Mouse (Mus musculus): ENCODE data around the gene Xpr1. TPM values are rescaled to one million over a fixed set of nuclear protein-coding genes. Genes with fewer than 3 reads are reported as not detected.

The Xpr1 gene
- polyA plus RNA-seq (2015; fragmentation: Nextera tagmentation; extraction: Ambion mirVana): 71.2 TPM in 2 replicates

- Histone ChIP-seq H3K4me1 (peaks cover 26% of the 10 kb centered on the region), H3K9ac (replicated peaks) (peak within 1 kb of the TSS; percentile 96), H3K36me3 (no peaks in the 10 kb centered on the region), H3K4me2 (replicated peaks) (peak within 1 kb of the TSS; percentile 45), H3K9me3 (no peaks in the 10 kb centered on the region), H3K27me3 (no peaks in the 10 kb centered on the region), H3K4me3 (peak within 1 kb of the TSS; percentile 98), H3K27ac (replicated peaks) (peak within 1 kb of the TSS; percentile 97)
- peak; percentile 93 for ATAC-seq (replicated peaks)
- WGBS: under 1% methylated on average over 69 of the region's 82 CpGs
Measured at GRCm38 (mm10) chr1:155416701-155417677, at the start of gene Xpr1. Gene Xpr1, minus strand, starts transcription at chr1:155417415.

GRCm38 (mm10) chr1:155463442-155463841, 46.2 kb upstream of the Xpr1 start:
- Histone ChIP-seq H3K27ac (replicated peaks) (no peak overlapping the region), H3K9ac (replicated peaks) (no peak overlapping the region), H3K4me3 (no peak overlapping the region), H3K4me2 (replicated peaks) (no peak overlapping the region), H3K36me3 (no peaks in the 10 kb centered on the region), H3K27me3 (no peaks in the 10 kb centered on the region), H3K4me1 (peaks cover 6% of the 10 kb centered on the region; the same call in 1 of the 2 replicates), H3K9me3 (no peaks in the 10 kb centered on the region)
- WGBS: 4% methylated on average over 10 of the region's 10 CpGs
- ATAC-seq (replicated peaks): no peak

GRCm38 (mm10) chr1:155462582-155462981, 45.4 kb upstream of the Xpr1 start:
- no peaks in the 10 kb centered on the region for H3K9me3 ChIP-seq
- H3K27me3 ChIP-seq: no peaks in the 10 kb centered on the region
- no peak overlapping the region for H3K27ac ChIP-seq (replicated peaks)
- no peak overlapping the region for H3K4me3 ChIP-seq
- ATAC-seq (replicated peaks): no peak
- 64% methylated on average over 5 of the region's 5 CpGs for WGBS
- no peaks in the 10 kb centered on the region for H3K36me3 ChIP-seq
- H3K4me2 ChIP-seq (replicated peaks): no peak overlapping the region
- no peak overlapping the region for H3K9ac ChIP-seq (replicated peaks)
- H3K4me1 ChIP-seq: peaks cover 6% of the 10 kb centered on the region; the same call in 1 of the 2 replicates

GRCm38 (mm10) chr1:155457532-155457931, 40.3 kb upstream of the Xpr1 start:
- H3K4me2 ChIP-seq (replicated peaks): no peak overlapping the region
- H3K36me3 ChIP-seq: no peaks in the 10 kb centered on the region
- ATAC-seq (replicated peaks): no peak
- peaks cover 3% of the 10 kb centered on the region; the same call in 1 of the 2 replicates for H3K4me1 ChIP-seq
- H3K4me3 ChIP-seq: no peak overlapping the region
- H3K9ac ChIP-seq (replicated peaks): no peak overlapping the region
- H3K27me3 ChIP-seq: no peaks in the 10 kb centered on the region
- no peaks in the 10 kb centered on the region for H3K9me3 ChIP-seq
- 87% methylated on average over 7 of the region's 7 CpGs for WGBS
- H3K27ac ChIP-seq (replicated peaks): no peak overlapping the region

GRCm38 (mm10) chr1:155453180-155453579, 36.0 kb upstream of the Xpr1 start:
- Histone ChIP-seq H3K27ac (replicated peaks) (no peak overlapping the region), H3K9ac (replicated peaks) (no peak overlapping the region), H3K27me3 (no peaks in the 10 kb centered on the region), H3K36me3 (no peaks in the 10 kb centered on the region), H3K4me1 (peaks cover 15% of the 10 kb centered on the region), H3K4me2 (replicated peaks) (no peak overlapping the region), H3K9me3 (no peaks in the 10 kb centered on the region), H3K4me3 (no peak overlapping the region)
- no peak for ATAC-seq (replicated peaks)
- WGBS: 84% methylated on average over 8 of the region's 8 CpGs

GRCm38 (mm10) chr1:155448932-155449331, 31.7 kb upstream of the Xpr1 start:
- 64% methylated on average over 2 of the region's 2 CpGs for WGBS
- Histone ChIP-seq H3K4me2 (replicated peaks) (no peak overlapping the region), H3K4me3 (no peak overlapping the region), H3K27me3 (no peaks in the 10 kb centered on the region), H3K4me1 (peaks cover 15% of the 10 kb centered on the region), H3K27ac (replicated peaks) (0 out of 2 replicates have a peak overlapping the region, but pooled peaks have one; percentile 6), H3K36me3 (no peaks in the 10 kb centered on the region), H3K9me3 (no peaks in the 10 kb centered on the region), H3K9ac (replicated peaks) (no peak overlapping the region)
- ATAC-seq (replicated peaks): 0 out of 2 replicates have a peak, but pooled peaks have one; percentile 16

- WGBS: 78% methylated on average over 6 of the region's 6 CpGs
- no peak for ATAC-seq (replicated peaks)
- Histone ChIP-seq H3K4me2 (replicated peaks) (no peak overlapping the region), H3K9me3 (no peaks in the 10 kb centered on the region), H3K4me1 (peaks cover 15% of the 10 kb centered on the region), H3K27me3 (no peaks in the 10 kb centered on the region), H3K36me3 (no peaks in the 10 kb centered on the region), H3K9ac (replicated peaks) (no peak overlapping the region), H3K4me3 (no peak overlapping the region), H3K27ac (replicated peaks) (no peak overlapping the region)
Measured at GRCm38 (mm10) chr1:155447277-155447676, 30.1 kb upstream of the Xpr1 start.

- Histone ChIP-seq H3K9me3 (no peaks in the 10 kb centered on the region), H3K4me2 (replicated peaks) (no peak overlapping the region), H3K4me1 (no peaks in the 10 kb centered on the region), H3K4me3 (no peak overlapping the region), H3K36me3 (no peaks in the 10 kb centered on the region), H3K27me3 (no peaks in the 10 kb centered on the region), H3K27ac (replicated peaks) (peak overlapping the region; percentile 57; the same call in 1 of the 2 replicates), H3K9ac (replicated peaks) (no peak overlapping the region)
- WGBS: 71% methylated on average over 4 of the region's 4 CpGs
- no peak for ATAC-seq (replicated peaks)
Measured at GRCm38 (mm10) chr1:155443115-155443514, 25.9 kb upstream of the Xpr1 start.

GRCm38 (mm10) chr1:155442521-155443001, 25.3 kb upstream of the Xpr1 start:
- H3K4me1 ChIP-seq: no peaks in the 10 kb centered on the region
- no peaks in the 10 kb centered on the region for H3K27me3 ChIP-seq
- no peak overlapping the region for H3K4me2 ChIP-seq (replicated peaks)
- 56% methylated on average over 13 of the region's 13 CpGs for WGBS
- no peak overlapping the region for H3K9ac ChIP-seq (replicated peaks)
- H3K27ac ChIP-seq (replicated peaks): peak overlapping the region; percentile 57
- no peaks in the 10 kb centered on the region for H3K36me3 ChIP-seq
- no peak for ATAC-seq (replicated peaks)
- no peak overlapping the region for H3K4me3 ChIP-seq
- H3K9me3 ChIP-seq: no peaks in the 10 kb centered on the region

- H3K27ac ChIP-seq (replicated peaks): no peak overlapping the region
- H3K27me3 ChIP-seq: no peaks in the 10 kb centered on the region
- no peak overlapping the region for H3K9ac ChIP-seq (replicated peaks)
- no peaks in the 10 kb centered on the region for H3K36me3 ChIP-seq
- H3K4me3 ChIP-seq: no peak overlapping the region
- H3K4me1 ChIP-seq: no peaks in the 10 kb centered on the region
- ATAC-seq (replicated peaks): no peak
- H3K4me2 ChIP-seq (replicated peaks): no peak overlapping the region
- no peaks in the 10 kb centered on the region for H3K9me3 ChIP-seq
- WGBS: 63% methylated on average over 7 of the region's 7 CpGs
Measured at GRCm38 (mm10) chr1:155439551-155439950, 22.3 kb upstream of the Xpr1 start.

- H3K9ac ChIP-seq (replicated peaks): no peak overlapping the region
- H3K27ac ChIP-seq (replicated peaks): no peak overlapping the region
- H3K9me3 ChIP-seq: no peaks in the 10 kb centered on the region
- no peaks in the 10 kb centered on the region for H3K4me1 ChIP-seq
- no peaks in the 10 kb centered on the region for H3K36me3 ChIP-seq
- H3K4me3 ChIP-seq: no peak overlapping the region
- no peaks in the 10 kb centered on the region for H3K27me3 ChIP-seq
- no peak overlapping the region for H3K4me2 ChIP-seq (replicated peaks)
- WGBS: 61% methylated on average over 3 of the region's 3 CpGs
- ATAC-seq (replicated peaks): no peak
Measured at GRCm38 (mm10) chr1:155438525-155438924, 21.3 kb upstream of the Xpr1 start.

GRCm38 (mm10) chr1:155429304-155429703, 12.1 kb upstream of the Xpr1 start:
- H3K9me3 ChIP-seq: no peaks in the 10 kb centered on the region
- H3K27ac ChIP-seq (replicated peaks): peak overlapping the region; percentile 46; the same call in 1 of the 2 replicates
- no peaks in the 10 kb centered on the region for H3K27me3 ChIP-seq
- H3K4me2 ChIP-seq (replicated peaks): no peak overlapping the region
- peaks cover 16% of the 10 kb centered on the region for H3K4me1 ChIP-seq
- 68% methylated on average over 7 of the region's 7 CpGs for WGBS
- H3K4me3 ChIP-seq: no peak overlapping the region
- H3K36me3 ChIP-seq: no peaks in the 10 kb centered on the region
- H3K9ac ChIP-seq (replicated peaks): no peak overlapping the region
- no peak for ATAC-seq (replicated peaks)
